Mouse (Mus musculus) midbrain, embryonic 12.5 days (tissue): ENCODE data around the gene Aak1. TPM values are rescaled to one million over a fixed set of nuclear protein-coding genes. Genes with fewer than 3 reads are reported as not detected.

ENCODE experiments used
- ATAC-seq: fragments of 200-750 bp; cut with Nextera tagmentation; 2 replicates; pipeline ENCODE4 v1.8.0; 2017; ENCODE audit warnings: low read depth, moderate TSS enrichment, moderate library complexity; ENCODE audit not compliant: low FRiP score
- H3K27ac ChIP-seq: fragments of 300-500 bp; sonication (generic); replicated peaks from 2 replicates; pipeline ENCODE4 v1.5.1; 2016; ENCODE audit warnings: mild to moderate bottlenecking
- H3K27me3 ChIP-seq: fragments of 300-500 bp; sonication (generic); 2 replicates; pipeline ENCODE4 v1.6.1; 2016; ENCODE audit warnings: mild to moderate bottlenecking
- H3K36me3 ChIP-seq: fragments of 300-500 bp; sonication (generic); 2 replicates; pipeline ENCODE4 v1.6.1; 2016
- H3K4me1 ChIP-seq: fragments of 300-500 bp; sonication (generic); 2 replicates; pipeline ENCODE4 v1.6.1; 2016
- H3K4me2 ChIP-seq: fragments of 300-500 bp; sonication (generic); replicated peaks from 2 replicates; pipeline ENCODE4 v1.6.1; 2016; ENCODE audit warnings: mild to moderate bottlenecking, moderate library complexity
- H3K4me3 ChIP-seq: fragments of 300-500 bp; sonication (generic); 2 replicates; pipeline ENCODE4 v1.5.1; 2016; ENCODE audit warnings: mild to moderate bottlenecking
- H3K9ac ChIP-seq: fragments of 300-500 bp; sonication (generic); replicated peaks from 2 replicates; pipeline ENCODE4 v1.6.1; 2016; ENCODE audit warnings: mild to moderate bottlenecking, moderate library complexity
- H3K9me3 ChIP-seq: fragments of 300-500 bp; sonication (generic); 2 replicates; pipeline ENCODE4 v1.6.1; 2016; ENCODE audit warnings: mild to moderate bottlenecking
- WGBS: fragments of 180-500 bp; shearing (Covaris S2); methylation state at CpG from one replicate; pipeline ENCODE4 v1.1.7; 2016; 5-methylcytosine and 5-hydroxymethylcytosine counted together
- polyA plus RNA-seq: library from polyadenylated mRNA; unstranded; fragments of >200 nt; fragmentation: Nextera tagmentation; extraction: Ambion mirVana; gene quantifications from 2 replicates; pipeline ENCODE4 v1.2.1, GENCODE M21; 2016

The Aak1 gene
- polyA plus RNA-seq, 1 experiment from 2014 or later, result 30.6 TPM

- Histone ChIP-seq H3K4me3 (no peak overlapping the region), H3K4me1 (peaks cover 20% of the 10 kb centered on the region), H3K27ac (no peak overlapping the region), H3K9ac (no peak overlapping the region), H3K36me3 (no peaks in the 10 kb centered on the region), H3K9me3 (no peaks in the 10 kb centered on the region), H3K4me2 (no peak overlapping the region), H3K27me3 (no peaks in the 10 kb centered on the region)
- 93% methylated on average over 4 of the region's 4 CpGs for WGBS
- ATAC-seq, result no peak
Observed at GRCm38 (mm10) chr6:86846467-86846866, 2.9 kb upstream of the Aak1 start.

- Histone ChIP-seq H3K9me3 (no peaks in the 10 kb centered on the region), H3K36me3 (no peaks in the 10 kb centered on the region), H3K9ac (no peak overlapping the region), H3K27ac (no peak overlapping the region), H3K27me3 (no peaks in the 10 kb centered on the region), H3K4me3 (peak overlapping the region; percentile 85), H3K4me2 (peak overlapping the region; percentile 76), H3K4me1 (peaks cover 32% of the 10 kb centered on the region)
- WGBS, result 94% methylated on average over 8 of the region's 8 CpGs
- no peak for ATAC-seq
Observed at GRCm38 (mm10) chr6:86847816-86848215, 1.5 kb upstream of the Aak1 start.

- ATAC-seq, result no peak; the same call in 1 of the 2 replicates
- Histone ChIP-seq H3K27me3 (no peaks in the 10 kb centered on the region), H3K9me3 (no peaks in the 10 kb centered on the region), H3K4me2 (peak overlapping the region; percentile 76), H3K4me1 (peaks cover 32% of the 10 kb centered on the region), H3K9ac (peak overlapping the region; percentile 84), H3K36me3 (peaks cover 3% of the 10 kb centered on the region; the same call in 1 of the 2 replicates), H3K27ac (peak overlapping the region; percentile 97), H3K4me3 (peak overlapping the region; percentile 85)
- 1% methylated on average over 12 of the region's 12 CpGs for WGBS
Observed at GRCm38 (mm10) chr6:86848580-86848914, 770 bp upstream of the Aak1 start.

GRCm38 (mm10) chr6:86849692-86850445, 552 bp downstream of the Aak1 start:
- no peaks in the 10 kb centered on the region for H3K27me3 ChIP-seq
- peaks cover 32% of the 10 kb centered on the region for H3K4me1 ChIP-seq
- peak overlapping the region; percentile 85 for H3K4me3 ChIP-seq
- peak; percentile 31 for ATAC-seq
- peak overlapping the region; percentile 84 for H3K9ac ChIP-seq
- H3K9me3 ChIP-seq, result no peaks in the 10 kb centered on the region
- peak overlapping the region; percentile 97 for H3K27ac ChIP-seq
- under 1% methylated on average over 36 of the region's 36 CpGs for WGBS
- H3K4me2 ChIP-seq, result peak overlapping the region; percentile 76
- H3K36me3 ChIP-seq, result peaks cover 3% of the 10 kb centered on the region; the same call in 1 of the 2 replicates

DNA sequence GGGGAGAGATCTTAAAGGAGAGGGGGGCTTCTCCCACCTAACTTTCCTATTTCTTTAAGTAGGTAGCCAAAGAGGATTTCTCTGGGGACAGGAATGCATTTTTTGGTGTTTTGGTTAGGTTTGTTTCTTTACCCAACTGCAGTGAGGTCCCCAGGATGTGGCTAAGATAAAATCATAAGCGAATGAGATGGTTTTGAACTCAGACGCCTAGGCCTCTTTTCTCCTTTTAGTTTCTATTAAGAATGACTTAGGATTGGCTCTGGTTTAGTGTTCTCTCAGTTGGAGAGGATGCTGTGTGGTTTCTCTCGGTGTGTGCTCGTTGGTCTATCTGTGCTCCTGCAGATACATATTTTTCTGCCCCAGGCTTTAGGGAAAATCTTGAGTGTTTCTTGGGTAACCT, 1.3 kb downstream of the Aak1 start:
- Histone ChIP-seq H3K4me1 (peaks cover 32% of the 10 kb centered on the region), H3K9ac (peak overlapping the region; percentile 84), H3K4me3 (peak overlapping the region; percentile 85), H3K27ac (0 out of 2 replicates have a peak overlapping the region, but pooled peaks have one; percentile 97), H3K27me3 (no peaks in the 10 kb centered on the region), H3K4me2 (peak overlapping the region; percentile 76), H3K9me3 (no peaks in the 10 kb centered on the region), H3K36me3 (peaks cover 3% of the 10 kb centered on the region; the same call in 1 of the 2 replicates)
- ATAC-seq, result no peak
- 35% methylated on average over 4 of the region's 4 CpGs for WGBS

DNA sequence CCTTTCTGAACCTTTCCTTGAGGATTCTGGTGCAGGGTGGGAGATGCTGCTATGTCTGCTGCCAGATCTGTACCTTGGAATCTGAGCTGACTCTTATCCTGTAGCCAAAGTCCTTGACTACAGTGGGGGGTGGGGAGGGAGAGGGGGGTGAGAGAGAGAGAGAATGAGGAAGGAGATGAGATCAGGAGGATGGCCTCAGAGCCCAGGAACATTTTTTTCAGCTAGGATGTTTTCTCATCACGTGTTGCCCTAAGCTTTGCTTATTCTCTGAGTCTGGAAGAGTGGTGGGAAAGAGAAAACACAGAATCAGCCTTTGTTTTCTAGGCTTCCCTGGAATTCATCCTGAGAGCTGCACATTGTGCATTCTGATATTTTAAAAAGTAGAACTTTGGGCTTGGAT, 2.2 kb downstream of the Aak1 start:
- H3K9me3 ChIP-seq, result no peaks in the 10 kb centered on the region
- no peak for ATAC-seq
- no peaks in the 10 kb centered on the region for H3K27me3 ChIP-seq
- WGBS, result 26% methylated on average over 1 of the region's 1 CpGs
- H3K4me1 ChIP-seq, result peaks cover 32% of the 10 kb centered on the region
- peak overlapping the region; percentile 85 for H3K4me3 ChIP-seq
- H3K27ac ChIP-seq, result no peak overlapping the region
- peak overlapping the region; percentile 76 for H3K4me2 ChIP-seq
- peak overlapping the region; percentile 84 for H3K9ac ChIP-seq
- H3K36me3 ChIP-seq, result peaks cover 3% of the 10 kb centered on the region; the same call in 1 of the 2 replicates

DNA sequence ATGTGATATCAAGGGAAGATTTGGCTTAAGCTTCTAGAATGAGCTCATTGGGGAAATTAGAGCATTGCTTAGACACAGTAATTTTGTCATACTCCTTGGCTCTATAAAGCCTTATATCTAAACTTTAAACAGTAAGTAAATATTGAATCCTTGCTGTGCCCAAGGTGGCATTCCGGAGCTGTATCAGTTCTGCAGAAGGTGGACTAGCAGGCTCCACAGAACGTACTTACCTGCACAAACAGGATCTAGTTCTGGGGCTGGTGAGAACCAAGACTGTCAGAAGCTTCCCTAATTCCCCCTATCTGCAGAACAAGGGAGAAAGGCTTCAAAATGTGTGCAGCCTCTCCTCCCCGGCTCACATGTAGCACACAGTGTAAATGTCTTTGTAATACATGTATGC, 4.6 kb downstream of the Aak1 start:
- ATAC-seq, result no peak

GRCm38 (mm10) chr6:86854941-86855340, 5.6 kb downstream of the Aak1 start:
- Histone ChIP-seq H3K9ac (no peak overlapping the region), H3K4me2 (no peak overlapping the region), H3K36me3 (peaks cover 5% of the 10 kb centered on the region; the same call in 1 of the 2 replicates), H3K27ac (no peak overlapping the region), H3K4me3 (no peak overlapping the region), H3K27me3 (no peaks in the 10 kb centered on the region), H3K9me3 (no peaks in the 10 kb centered on the region), H3K4me1 (peaks cover 26% of the 10 kb centered on the region)
- 93% methylated on average over 4 of the region's 4 CpGs for WGBS
- no peak for ATAC-seq

More for the DNA sequence above, 4.6 kb downstream of the Aak1 start:
- H3K4me1 ChIP-seq, result peaks cover 26% of the 10 kb centered on the region
- peaks cover 3% of the 10 kb centered on the region; the same call in 1 of the 2 replicates for H3K36me3 ChIP-seq
- WGBS, result 91% methylated on average over 3 of the region's 3 CpGs
- H3K27me3 ChIP-seq, result no peaks in the 10 kb centered on the region
- no peak overlapping the region for H3K4me2 ChIP-seq
- no peaks in the 10 kb centered on the region for H3K9me3 ChIP-seq
- no peak overlapping the region for H3K27ac ChIP-seq
- H3K4me3 ChIP-seq, result no peak overlapping the region
- H3K9ac ChIP-seq, result no peak overlapping the region

- no peak overlapping the region for H3K27ac ChIP-seq
- H3K36me3 ChIP-seq, result peaks cover 10% of the 10 kb centered on the region; the same call in 1 of the 2 replicates
- WGBS, result 90% methylated on average over 3 of the region's 3 CpGs
- ATAC-seq, result no peak
- H3K4me1 ChIP-seq, result no peaks in the 10 kb centered on the region
- no peak overlapping the region for H3K4me2 ChIP-seq
- H3K4me3 ChIP-seq, result no peak overlapping the region
- H3K27me3 ChIP-seq, result no peaks in the 10 kb centered on the region
- no peak overlapping the region for H3K9ac ChIP-seq
- H3K9me3 ChIP-seq, result no peaks in the 10 kb centered on the region
Observed at GRCm38 (mm10) chr6:86858606-86859005, 9.3 kb downstream of the Aak1 start.

DNA sequence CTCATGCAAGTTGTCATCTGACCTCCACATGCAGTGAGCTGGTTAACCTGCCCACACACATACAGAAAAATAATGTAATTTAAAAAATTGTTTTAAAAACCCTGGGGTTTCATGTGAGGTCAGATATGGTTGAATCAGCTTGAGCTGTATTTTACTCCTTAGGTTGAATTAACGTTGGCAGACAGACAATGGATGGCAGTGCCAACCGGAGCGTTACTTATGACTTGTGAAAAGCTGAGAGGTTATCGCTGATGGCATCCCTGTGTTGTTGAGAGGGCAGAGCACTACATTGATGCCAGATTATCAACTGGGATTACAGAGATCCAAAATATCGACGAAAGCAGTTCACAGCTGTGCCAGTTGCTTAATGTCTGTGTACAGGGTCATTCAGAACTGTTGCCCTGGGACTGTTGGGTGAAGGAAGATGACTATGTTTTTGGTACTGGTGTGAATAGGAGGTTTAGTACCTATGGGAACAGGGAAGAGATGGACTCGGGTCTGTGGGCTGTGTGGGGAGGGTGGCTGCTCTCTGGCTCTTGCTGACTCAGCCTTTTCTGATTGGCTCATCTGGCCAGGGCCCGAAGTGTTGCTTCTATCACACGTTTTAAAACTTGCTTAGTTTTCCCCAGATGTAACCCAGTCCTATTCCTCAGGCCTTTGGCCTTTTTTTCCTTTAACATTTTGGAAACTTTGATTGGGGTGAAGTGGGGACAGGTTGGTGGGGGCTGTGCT, 11.6 kb downstream of the Aak1 start:
- no peaks in the 10 kb centered on the region for H3K4me1 ChIP-seq
- no peak overlapping the region for H3K4me2 ChIP-seq
- H3K9me3 ChIP-seq, result no peaks in the 10 kb centered on the region
- no peaks in the 10 kb centered on the region for H3K27me3 ChIP-seq
- H3K27ac ChIP-seq, result no peak overlapping the region
- ATAC-seq, result no peak
- no peak overlapping the region for H3K4me3 ChIP-seq
- H3K9ac ChIP-seq, result no peak overlapping the region
- WGBS, result 86% methylated on average over 9 of the region's 9 CpGs
- peaks cover 10% of the 10 kb centered on the region; the same call in 1 of the 2 replicates for H3K36me3 ChIP-seq

- WGBS, result 94% methylated on average over 3 of the region's 3 CpGs
- no peak overlapping the region for H3K9ac ChIP-seq
- H3K9me3 ChIP-seq, result no peaks in the 10 kb centered on the region
- H3K4me3 ChIP-seq, result no peak overlapping the region
- H3K4me1 ChIP-seq, result no peaks in the 10 kb centered on the region
- no peak overlapping the region for H3K4me2 ChIP-seq
- peaks cover 10% of the 10 kb centered on the region; the same call in 1 of the 2 replicates for H3K36me3 ChIP-seq
- H3K27me3 ChIP-seq, result no peaks in the 10 kb centered on the region
- H3K27ac ChIP-seq, result no peak overlapping the region
- ATAC-seq, result no peak
Observed at GRCm38 (mm10) chr6:86864358-86864757, 15.0 kb downstream of the Aak1 start.

DNA sequence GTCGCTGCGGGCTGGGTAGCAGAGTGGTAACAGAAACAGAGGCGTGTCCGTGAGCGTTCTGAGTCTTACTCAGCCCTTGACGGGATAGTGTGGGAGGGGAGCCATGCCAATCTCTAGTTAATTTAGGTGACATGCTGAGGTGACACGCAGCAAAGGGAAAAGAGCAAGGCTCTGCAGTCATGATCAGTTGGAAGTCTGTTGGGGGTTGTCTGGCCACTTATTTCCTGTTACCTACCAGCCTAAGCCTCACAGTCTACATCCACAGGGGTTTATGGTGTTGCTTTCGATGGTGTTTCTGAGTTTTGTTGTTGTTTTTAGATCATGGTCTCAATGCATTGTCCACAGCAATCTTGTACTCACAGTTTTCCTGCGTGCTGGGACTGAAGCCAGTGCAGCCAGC, 21.0 kb downstream of the Aak1 start:
- Histone ChIP-seq H3K27ac (no peak overlapping the region), H3K9ac (no peak overlapping the region), H3K4me1 (0 out of 2 replicates have a peak, but pooled peaks cover 3% of the 10 kb centered on the region), H3K9me3 (no peaks in the 10 kb centered on the region), H3K4me2 (no peak overlapping the region), H3K27me3 (no peaks in the 10 kb centered on the region), H3K36me3 (no peaks in the 10 kb centered on the region), H3K4me3 (no peak overlapping the region)
- WGBS, result 87% methylated on average over 9 of the region's 9 CpGs
- no peak for ATAC-seq
